Mouse (Mus musculus): ENCODE data around the gene Pex5.
A peak's percentile ranks its signal among the peaks of the same experiment; 100 is the strongest.

Gene Pex5

DNA sequence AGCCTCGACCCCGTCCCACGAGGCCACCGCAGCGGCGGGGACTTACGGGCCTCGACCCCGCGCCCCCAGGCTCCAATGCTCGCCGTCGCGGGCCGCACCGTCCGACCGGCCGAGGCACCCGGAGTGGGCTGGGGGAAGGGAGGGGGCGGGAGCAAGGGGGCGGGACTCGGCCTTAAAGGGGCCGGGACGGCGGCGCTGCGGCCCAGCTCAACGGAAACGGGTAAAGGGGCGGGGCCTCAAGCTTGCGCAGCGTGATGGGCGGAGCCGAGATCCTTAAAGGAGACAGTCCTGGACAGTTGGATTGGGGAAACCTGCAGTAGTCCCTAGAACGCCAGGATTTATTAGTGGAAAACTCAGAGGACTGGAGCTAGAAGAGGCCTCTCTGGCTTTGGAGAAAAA lies at the start of gene Pex5:
Gene Pex5, minus strand, starts transcription at position 141 of the 399 bp plus-strand sequence.
- DNase-seq, result peak; percentile 99

DNA sequence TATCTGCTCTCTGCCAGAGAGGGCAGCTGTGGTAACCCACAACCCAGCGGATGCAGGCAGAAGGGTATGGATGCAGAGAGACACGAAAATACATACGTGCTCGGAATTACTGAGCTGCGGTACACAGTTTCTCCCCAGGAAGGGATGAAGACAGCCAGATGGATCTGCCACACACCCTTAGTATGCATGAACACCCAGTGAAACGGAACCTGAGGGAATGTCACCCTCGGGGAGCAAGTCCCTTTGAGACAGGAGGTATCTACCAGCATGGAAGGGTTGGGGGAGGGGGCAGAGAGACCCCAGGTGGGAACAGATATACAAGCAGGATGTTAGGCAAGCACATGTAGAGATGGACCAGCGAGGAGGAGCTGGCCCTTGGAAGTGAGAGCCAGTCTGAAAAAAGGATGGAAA lies 49.0 kb upstream of the Pex5 start:
- DNase-seq, result no peak

DNA sequence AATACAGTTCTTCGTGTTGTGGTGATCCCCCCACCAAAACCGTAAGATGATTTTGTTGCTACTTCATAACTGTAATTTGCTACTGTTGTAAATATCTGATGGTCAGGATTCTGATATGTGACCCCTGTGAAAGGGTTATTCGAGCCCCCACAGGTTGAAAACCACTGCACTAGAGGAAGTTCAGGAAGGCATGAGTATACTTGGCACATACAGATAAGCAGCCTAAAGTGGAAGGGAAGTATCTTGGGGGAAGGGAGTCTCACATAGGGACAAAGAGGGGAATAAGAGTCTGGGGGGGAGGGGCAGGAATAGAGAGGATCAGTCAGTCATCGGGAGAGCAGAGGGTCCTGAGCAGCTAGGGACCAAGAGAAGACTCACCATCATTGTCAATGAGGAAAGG lies 44.5 kb upstream of the Pex5 start:
- DNase-seq, result no peak

DNA sequence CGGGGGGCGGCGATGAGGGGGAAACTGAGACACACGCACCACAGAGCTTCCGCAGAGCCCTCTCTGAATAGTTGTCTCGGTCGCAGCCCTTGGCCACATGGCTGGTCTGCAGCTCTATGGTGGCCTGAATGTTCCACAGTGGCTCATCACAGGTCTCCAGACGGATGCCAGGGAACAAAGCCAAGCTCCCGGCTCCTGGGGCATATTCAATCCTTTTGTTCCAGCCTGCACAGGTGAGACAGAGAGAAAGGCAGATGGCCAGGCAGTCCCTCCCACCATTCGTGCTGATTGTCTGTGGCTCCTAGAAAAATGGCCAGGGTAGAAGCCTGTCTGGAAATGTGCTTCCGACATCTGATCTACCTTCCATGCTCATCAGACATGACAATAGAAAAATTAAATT lies 43.6 kb upstream of the Pex5 start:
- no peak for DNase-seq

DNA sequence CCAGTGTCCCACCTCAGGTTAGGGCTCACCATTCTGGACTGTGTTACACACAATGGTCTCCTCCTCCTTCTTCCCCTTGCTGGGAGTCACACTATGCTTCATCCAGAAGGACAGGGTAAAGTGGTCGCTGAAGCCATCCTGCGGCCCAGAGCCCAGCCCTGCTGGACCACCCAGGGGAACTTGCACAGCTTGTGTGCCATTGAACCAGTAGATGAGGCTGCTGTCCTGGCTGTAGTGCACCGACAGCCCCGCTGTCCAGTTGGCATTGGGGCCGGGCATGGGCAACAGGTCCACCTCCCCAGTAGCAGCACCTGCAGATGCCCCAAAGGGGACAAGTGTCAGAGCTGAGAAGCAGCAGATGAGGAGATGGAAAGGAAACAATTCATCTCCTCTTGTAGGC lies 43.0 kb upstream of the Pex5 start:
- DNase-seq, result no peak

DNA sequence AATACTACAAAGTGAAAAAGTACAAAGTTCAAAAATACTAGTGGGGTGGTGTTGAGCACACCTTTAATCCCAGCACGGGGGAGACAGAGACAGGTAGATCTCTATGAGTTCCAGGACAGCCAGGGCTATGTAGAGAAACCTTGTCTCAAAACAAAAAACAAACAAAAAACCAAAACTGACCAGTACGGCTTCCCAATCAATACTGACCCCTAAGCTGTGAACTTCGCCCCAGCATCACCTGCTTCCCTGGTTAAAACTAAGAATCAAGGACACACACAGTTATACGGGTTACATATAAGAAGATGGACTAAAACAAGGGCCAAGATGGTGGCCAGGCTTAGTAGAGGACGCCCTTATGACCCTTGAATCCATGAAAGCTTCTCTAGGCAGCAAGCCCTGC lies 41.4 kb upstream of the Pex5 start:
- no peak for DNase-seq

DNA sequence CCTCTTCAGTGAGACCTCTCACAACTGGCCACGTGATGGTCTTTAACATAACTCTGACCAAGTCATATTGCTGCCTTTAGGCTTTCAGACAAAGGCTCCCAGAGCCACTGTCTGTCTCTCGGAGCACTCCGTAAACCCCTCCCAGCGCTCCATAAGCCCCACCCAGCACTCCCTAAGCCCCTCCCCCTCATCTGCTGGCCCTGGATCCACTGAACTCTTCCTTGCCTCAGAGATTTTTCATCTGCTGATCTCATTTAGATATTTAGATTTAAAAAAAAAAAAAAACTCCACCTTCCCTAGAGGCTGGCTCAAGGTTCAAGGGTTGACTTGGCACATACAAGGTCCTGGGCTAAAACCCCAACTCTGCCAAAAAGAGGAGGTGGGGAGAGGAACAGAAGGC lies 38.9 kb upstream of the Pex5 start:
- no peak for DNase-seq

DNA sequence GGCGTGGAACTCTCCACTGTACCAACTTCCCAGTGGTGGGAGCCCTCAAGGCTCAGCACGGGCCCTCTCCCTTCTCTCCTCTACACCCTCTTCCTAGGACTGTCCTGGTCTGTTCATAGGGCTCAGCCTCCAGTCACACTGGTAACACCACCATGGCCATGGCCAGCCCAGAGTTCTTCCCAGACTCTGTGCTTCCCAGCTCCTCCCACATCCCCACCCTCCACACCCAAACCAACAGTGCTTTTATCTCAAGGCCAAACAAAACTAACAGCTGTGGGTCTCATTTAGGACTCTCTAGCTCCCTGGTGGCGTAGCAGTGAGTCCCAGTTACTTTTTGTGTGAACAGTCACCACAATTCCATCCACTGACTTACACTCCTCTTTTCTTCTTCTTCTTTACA lies 37.1 kb upstream of the Pex5 start:
- DNase-seq, result no peak

DNA sequence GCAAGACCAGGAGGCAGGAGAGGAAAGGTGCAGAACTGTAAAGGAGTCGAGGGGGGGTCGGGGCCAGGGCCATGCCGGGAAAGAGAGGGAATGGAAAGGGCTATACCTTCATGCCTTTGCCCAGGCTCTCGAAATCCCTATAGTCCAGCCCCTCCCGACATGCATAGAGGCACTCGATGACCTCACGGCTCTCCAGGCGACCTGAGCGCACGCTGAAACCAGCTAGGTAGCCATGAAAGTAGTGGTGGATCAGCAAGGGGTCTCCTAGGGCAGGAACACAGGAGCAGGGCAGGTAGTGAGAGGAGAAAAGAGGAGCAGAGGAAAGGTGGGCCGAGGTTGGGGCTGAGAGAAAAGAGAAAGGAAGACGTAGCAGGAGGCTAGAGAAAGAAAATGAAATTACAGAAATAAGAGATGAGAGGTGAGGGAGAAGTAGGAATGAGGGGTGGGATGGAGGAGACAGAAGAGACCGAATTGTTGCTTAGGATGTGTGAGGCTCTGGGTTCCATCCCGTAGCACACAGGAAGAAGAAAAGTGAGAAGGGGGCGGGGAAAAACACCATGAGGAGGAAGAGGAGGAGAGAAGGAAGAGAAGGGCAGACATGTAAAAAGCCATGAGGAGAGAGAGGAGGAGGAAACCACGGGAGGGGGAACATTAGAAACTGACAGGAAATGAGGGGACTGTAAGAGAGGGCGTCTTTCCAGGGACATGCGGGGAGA lies 35.0 kb upstream of the Pex5 start:
- DNase-seq, result peak; percentile 77

DNA sequence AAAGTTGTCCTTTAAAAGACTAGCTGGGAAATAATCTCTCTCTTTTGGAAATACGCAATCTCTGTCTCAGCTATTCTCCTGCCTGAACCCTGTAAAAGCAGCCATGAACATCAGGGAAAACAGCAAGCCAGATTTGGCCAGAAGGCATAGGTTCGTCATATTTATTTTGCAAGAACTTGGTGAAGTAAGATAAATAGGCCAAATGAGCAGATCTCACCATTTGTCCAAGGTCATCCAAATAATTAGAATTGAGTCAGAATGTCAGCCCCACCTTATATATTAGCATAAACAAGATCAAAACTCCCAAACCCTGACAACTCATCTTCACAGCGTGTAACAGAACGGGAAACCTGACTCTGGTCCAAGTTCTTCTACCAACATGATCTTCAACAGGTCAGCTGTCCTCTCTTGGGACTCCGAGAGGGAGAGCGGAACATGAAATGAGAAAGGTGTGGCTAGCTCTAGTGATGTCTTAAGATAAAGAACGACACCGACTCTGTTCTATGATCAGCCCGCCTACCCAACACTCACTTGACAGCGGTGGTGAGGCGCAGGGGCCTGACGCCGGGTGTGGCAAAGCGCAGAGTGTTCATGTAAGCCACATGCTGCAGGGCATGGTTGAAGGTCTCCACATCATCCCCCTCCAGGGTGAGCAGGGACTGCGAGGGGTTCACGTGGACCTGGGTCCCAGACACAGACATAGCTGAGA lies 34.2 kb upstream of the Pex5 start:
- peak; percentile 59 for DNase-seq

DNA sequence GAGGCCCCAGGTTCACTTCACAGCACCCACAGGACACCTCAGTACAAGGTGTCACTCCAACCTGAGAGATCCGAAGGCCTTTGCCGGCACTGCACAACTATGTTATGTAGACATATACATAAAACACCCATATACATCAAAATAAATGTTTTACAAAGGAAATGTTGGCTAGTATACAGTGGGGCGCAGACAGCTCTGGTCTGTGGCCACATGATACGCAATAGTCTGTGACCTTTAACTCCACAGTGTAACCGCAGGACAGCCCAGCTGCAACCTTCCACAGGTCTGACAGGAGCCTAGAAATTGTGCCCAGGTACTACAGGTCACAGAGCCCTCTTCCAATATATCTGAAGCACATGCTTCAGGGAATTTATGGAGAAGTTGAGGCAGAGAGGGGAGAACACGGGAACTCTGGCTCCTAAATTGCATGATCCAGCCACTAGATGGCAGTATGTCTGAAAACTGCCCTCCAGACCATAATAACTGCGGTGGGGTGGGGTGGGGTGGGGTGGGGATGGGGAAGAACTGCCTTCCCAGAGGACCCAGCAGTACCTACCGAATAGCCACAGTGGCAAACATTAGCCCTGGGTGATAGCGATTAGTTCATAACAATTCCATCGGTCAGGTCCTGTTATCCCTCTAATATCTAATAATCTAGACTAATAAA lies 33.5 kb upstream of the Pex5 start:
- DNase-seq, result peak; percentile 60

DNA sequence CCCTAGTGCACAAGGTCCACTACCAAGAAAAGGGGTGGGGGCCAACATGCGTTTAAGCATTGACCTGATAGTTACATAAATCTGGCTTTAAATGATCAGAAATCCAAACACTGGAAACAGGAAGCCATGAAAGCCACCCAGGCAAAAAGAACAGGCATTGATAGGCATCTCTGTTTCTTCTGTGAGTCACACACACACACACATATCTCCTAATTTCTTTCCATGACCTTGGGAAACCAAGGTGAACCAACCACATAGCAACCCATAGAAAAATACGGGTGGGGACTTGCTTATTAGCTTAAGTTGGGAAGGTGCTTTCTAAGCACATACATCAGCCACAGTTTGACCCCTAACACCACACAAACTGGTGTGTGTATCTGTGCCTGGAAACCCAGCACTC lies 32.5 kb upstream of the Pex5 start:
- no peak for DNase-seq

DNA sequence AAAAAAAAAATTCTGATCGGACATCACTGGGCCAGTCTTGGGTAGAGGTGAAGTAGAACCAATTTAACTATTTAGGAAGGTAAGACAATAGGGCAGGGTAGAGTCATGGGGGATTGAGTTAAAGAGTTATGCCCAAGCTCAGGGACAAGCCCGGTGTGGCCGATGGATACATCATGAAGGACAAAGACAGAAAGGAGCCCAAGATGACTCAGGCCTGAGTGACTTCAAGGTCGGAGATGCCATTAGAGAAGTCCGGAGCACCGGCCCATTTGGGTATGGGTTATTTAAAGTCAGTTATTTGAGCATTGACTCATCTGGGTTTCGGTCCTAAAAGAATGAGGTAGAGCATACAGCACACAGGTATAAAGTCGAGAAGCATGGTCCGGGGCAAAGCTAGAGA lies 31.6 kb upstream of the Pex5 start:
- DNase-seq, result no peak

DNA sequence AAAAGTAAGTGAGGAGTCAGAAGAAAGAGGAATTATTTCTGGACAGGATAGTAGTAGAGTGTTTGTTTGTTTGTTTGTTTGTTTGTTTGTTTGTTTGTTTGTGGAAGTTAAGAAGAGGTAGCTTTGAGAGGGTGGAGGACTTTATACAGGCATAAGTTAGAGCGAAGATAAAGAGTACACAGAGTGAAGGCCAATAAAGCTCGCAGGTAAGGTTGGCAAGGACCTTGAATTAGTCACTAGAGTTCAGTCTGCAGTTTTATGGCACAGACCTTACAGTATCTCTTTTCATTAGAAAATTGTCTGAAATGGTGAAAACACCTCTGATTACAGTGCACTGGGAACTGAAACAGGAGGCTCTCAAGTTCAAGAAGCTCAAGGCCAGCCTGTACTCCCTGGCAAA lies 31.2 kb upstream of the Pex5 start:
- no peak for DNase-seq

DNA sequence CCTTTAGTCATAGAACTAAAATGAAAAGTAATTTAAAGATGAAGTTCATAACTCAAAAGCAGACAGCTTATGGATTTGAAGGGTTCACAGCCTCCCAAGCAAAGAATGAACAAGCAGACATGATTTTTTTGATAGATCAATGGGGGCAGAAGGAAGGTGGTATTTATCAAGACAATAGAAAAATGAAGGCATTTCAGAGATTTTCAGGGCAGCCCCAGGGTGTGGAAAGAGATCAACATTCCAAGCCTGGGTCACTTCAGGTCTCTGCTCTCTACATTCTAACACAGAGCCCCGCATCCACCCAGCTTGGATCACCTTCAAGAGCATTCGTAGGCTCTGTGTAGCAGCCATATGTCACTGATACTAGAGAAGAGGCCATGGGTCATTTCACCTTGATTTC lies 28.5 kb upstream of the Pex5 start:
- DNase-seq, result peak; percentile 66

DNA sequence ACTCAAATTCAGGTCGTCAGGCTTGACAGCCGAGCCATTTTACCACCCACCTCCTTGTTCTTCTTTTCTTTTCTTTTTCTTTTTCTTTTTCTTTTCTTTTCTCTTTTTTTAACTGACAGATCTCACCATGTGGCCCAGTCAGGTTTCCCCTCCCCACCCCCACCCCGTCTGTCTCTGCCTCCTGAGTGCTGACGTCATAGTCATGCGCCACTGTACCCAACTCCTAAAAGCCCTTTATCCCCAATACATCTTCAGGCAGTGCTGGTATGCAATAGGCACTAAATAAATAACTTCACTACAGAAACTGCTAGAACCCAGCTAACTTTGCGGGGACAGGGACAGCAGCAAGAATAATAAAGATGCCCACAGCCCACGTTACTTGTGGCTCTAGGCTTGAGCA lies 21.4 kb upstream of the Pex5 start:
- peak; percentile 60 for DNase-seq

DNA sequence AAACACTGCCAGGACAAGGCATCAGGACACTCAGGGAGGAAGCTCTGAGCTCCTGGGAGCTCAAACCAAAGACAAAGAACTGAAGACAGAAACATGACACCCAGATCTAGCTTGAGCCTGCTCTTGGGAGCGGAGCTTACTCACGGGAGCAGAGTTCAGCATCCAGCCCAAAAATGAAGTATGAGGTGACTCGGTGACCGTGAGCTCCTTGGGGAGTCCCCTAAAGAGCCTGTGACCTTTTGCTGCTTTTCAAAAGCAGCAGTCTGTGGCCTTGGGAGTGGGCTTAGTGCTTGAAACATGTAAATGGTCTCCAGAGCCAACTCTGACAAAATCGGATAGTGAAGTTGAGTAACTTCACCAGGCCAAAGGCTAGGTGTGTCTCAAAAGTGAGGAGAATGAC lies 20.3 kb upstream of the Pex5 start:
- peak; percentile 61 for DNase-seq

DNA sequence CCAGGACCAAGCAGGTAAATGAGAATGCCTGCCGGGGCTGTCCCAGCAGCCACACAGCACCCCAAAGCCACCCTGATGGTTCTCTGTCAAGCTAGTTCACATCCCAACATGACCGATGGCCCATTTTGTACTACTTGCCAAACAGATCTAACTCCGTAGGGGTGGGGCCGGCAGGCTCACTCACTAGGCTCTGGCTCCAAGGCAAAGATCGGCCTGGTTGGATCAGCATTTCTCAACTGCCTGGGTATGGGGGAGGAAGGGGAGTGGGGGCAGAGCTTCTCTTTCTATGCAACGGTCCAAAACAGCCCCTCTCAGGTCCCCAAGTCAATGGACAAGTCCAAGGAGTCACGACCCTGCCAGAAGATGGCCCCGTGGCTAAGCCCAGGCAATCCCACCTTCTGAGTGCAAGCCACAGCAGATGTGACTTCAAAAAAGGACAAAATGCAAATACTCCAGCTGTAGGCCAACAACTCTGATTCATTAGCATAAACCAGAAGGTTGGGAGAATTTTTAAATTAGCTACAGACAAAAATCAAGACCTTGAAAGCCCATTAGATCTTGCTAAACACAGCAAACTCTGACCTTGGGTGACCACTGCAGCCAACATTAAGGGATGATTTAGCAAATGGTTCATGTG lies 18.9 kb upstream of the Pex5 start:
- peak; percentile 83 for DNase-seq

DNA sequence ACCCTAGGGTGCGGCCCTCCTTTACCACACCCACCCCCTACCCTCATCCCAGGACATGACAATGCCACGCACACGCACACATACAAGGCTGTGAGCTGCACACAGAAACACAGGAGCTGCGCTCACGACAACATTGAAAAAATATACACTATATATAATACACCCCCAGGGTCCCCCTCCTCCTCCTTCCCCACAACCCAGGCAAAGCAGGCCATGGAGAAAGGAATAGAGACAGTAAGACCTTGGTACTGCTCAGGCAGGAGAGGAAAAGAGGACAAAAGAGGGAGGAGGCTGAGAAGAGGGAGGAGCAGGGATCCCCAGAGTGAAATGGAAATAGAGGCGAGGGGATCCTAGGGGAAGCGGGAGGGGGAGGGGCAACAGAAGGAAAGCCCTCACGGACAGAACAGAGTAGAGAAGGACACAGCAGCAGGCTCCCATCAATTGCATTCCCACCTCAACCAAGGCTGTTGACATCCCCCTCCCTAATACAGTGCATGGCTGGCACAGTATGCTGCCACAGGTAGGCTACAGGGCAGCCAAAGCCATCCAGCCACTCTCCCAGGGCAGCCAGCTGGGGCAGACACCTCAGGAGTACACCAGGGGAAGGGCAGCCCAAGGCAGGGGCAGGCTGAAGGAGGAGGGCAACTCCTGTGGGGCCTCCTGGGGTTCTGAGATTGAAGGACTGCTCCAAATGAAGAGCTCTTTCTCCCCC lies 16.1 kb upstream of the Pex5 start:
- peak; percentile 85 for DNase-seq

DNA sequence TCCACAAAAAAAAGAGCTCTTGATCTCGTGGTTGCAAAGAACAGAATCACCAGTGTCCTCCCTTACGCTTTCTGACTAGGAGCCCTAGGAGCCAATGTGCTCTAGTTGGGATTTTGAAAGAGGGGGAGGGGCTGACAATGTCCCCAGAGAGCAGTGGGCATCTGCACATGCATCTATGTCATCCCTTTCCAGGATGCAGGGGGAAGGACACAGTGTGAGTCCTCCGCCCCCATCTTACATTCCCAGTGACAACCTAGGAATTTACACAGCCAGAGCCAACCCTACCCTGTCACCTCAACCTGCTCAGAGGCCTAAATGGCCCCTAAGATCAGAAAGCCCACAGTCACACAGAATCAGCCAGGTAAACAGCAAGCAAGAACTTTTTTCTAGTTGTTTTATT lies 15.5 kb upstream of the Pex5 start:
- DNase-seq, result no peak

DNA sequence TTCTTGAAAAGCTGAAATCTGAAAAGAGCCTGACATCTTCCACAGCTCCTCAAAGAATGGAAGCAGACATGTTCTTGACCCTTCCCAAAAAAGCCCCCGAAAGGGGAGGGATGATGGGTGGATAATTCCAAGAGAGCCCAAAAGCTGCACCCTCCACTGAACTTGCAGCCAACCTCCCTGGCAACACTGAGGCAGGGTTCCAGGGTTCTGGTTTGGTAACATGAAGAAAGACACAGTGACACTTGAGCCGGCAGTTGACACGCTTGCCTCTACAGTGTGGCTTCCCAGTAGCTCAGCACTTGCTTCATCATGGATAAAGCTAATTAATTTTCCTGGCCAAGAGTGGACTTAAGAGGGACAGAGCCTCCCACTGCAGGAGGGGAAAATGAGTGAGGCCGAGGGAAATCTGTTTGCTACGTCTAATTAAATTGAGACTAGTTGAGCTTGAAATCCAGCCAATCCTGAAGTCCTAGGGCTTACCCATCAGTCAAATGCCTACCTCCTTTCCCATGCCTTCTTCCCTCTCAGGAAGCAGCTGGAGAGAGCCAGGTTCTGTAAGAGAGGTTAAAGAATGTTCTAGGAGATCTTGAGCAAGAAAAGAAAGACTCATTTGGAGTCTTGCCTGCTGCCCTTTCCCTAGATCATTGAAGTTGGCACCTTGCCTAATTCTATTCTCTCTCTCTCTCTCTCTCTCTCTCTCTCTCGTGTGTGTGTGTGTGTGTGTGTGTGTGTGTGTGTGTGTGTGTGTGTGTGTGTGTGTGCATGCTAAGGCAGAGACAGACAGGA lies 13.1 kb upstream of the Pex5 start:
- no peak for DNase-seq

DNA sequence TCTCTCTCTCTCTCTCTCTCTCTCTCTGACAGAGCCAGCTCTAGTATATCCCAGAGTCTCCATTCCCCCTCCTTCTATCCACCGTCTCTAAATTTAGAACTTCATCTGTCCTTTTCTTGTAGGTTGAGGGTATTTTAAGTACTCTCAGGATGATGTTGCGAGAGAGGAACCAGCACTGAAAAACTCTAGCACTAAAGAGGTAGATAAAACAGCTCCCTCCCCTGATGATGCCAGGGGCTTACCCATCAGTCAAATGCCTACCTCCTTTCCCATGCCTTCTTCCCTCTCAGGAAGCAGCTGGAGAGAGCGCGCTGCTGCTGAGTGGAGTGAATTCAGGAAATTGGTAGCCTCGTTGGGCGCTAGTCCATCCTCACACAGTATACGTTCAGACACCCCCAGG lies 12.4 kb upstream of the Pex5 start:
- DNase-seq, result no peak
